Mouse (Mus musculus): Measurements from ENCODE around the gene Sectm1b.
"Not testable (repeated sequence)": the region's sequence is repeated elsewhere in the genome, so short reads cannot be mapped to it uniquely, and the experiment has no call there.

Gene Sectm1b

GRCm38 (mm10) chr11:121063379-121063778 lies at the start of gene Sectm1b:
TSS of gene Sectm1b (minus strand) at chr11:121063569.
- DNase-seq (ENCODE audit: low spot score), result no peak

GRCm38 (mm10) chr11:121112091-121112775 lies 48.9 kb upstream of the Sectm1b start:
- peak; percentile 44 for DNase-seq (ENCODE audit: low spot score)

- peak; percentile 54 for DNase-seq (ENCODE audit: low spot score)
Measured at GRCm38 (mm10) chr11:121111601-121112000, 48.2 kb upstream of the Sectm1b start.

- DNase-seq (ENCODE audit: low spot score), result peak; percentile 35
Measured at GRCm38 (mm10) chr11:121111051-121111450, 47.7 kb upstream of the Sectm1b start.

- peak; percentile 83 for DNase-seq (ENCODE audit: low spot score)
Measured at GRCm38 (mm10) chr11:121109986-121110385, 46.6 kb upstream of the Sectm1b start.

- peak; percentile 51 for DNase-seq (ENCODE audit: low spot score)
Measured at GRCm38 (mm10) chr11:121108061-121108460, 44.7 kb upstream of the Sectm1b start.

GRCm38 (mm10) chr11:121107242-121107641 lies 43.9 kb upstream of the Sectm1b start:
- DNase-seq (ENCODE audit: low spot score), result not testable (repeated sequence)

GRCm38 (mm10) chr11:121101124-121101805 lies 37.9 kb upstream of the Sectm1b start:
- DNase-seq (ENCODE audit: low spot score), result no peak

GRCm38 (mm10) chr11:121100692-121101091 lies 37.3 kb upstream of the Sectm1b start:
- DNase-seq (ENCODE audit: low spot score), result no peak

GRCm38 (mm10) chr11:121099762-121100161 lies 36.4 kb upstream of the Sectm1b start:
- DNase-seq (ENCODE audit: low spot score), result no peak

- no peak for DNase-seq (ENCODE audit: low spot score)
Measured at GRCm38 (mm10) chr11:121092606-121093585, 29.5 kb upstream of the Sectm1b start.

- DNase-seq (ENCODE audit: low spot score), result no peak
Measured at GRCm38 (mm10) chr11:121090943-121091342, 27.6 kb upstream of the Sectm1b start.

GRCm38 (mm10) chr11:121089756-121090546 lies 26.6 kb upstream of the Sectm1b start:
- DNase-seq (ENCODE audit: low spot score), result no peak

- DNase-seq (ENCODE audit: low spot score), result no peak
Measured at GRCm38 (mm10) chr11:121088997-121089396, 25.6 kb upstream of the Sectm1b start.

- no peak for DNase-seq (ENCODE audit: low spot score)
Measured at GRCm38 (mm10) chr11:121086296-121086695, 22.9 kb upstream of the Sectm1b start.

- DNase-seq (ENCODE audit: low spot score), result no peak
Measured at GRCm38 (mm10) chr11:121085181-121085580, 21.8 kb upstream of the Sectm1b start.

GRCm38 (mm10) chr11:121082857-121083500 lies 19.6 kb upstream of the Sectm1b start:
- DNase-seq (ENCODE audit: low spot score), result no peak

GRCm38 (mm10) chr11:121082250-121082649 lies 18.9 kb upstream of the Sectm1b start:
- no peak for DNase-seq (ENCODE audit: low spot score)

GRCm38 (mm10) chr11:121081120-121081519 lies 17.8 kb upstream of the Sectm1b start, which contains the start of gene Sectm1a:
TSS of gene Sectm1a (minus strand) at chr11:121081220.
- DNase-seq (ENCODE audit: low spot score), result no peak

GRCm38 (mm10) chr11:121080330-121080729 lies 17.0 kb upstream of the Sectm1b start:
- DNase-seq (ENCODE audit: low spot score), result no peak

GRCm38 (mm10) chr11:121075655-121076054 lies 12.3 kb upstream of the Sectm1b start:
- no peak for DNase-seq (ENCODE audit: low spot score)
